Mouse (Mus musculus) CD4-positive, CD25-positive, alpha-beta regulatory T cell, adult 2 months (primary cell): ENCODE results near the gene Pbld2.
A peak's percentile ranks its signal among the peaks of the same experiment; 100 is the strongest.

Experiments
- DNase-seq: peaks from one replicate; pipeline ENCODE4 v3.0.0-alpha.2; 2012; ENCODE audit warnings: low read depth, low spot score

Pbld2 gene

GRCm38 (mm10) chr10:63062696-63063095, 38.6 kb downstream of the Pbld2 start:
- no peak for DNase-seq

DNA sequence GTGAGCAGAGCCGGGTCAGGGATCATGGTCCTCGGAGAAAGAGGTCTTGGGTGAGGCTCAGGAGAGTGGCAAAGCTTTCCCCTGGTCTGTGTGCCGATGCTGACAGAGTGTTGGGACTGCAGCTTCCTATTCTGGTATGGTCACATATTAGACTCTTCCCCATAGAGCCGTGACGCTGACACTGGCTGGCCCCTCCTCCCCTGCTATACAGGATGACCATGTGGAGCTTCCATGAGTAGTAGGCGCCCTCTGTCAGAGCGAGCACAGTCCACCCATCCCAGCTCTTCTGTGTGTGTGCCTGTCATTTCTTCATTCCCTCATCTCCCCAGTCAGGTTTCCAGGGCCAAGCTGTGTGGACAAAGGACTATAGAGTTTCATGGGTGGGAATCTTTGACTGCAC, 39.2 kb downstream of the Pbld2 start:
- DNase-seq, result no peak

DNA sequence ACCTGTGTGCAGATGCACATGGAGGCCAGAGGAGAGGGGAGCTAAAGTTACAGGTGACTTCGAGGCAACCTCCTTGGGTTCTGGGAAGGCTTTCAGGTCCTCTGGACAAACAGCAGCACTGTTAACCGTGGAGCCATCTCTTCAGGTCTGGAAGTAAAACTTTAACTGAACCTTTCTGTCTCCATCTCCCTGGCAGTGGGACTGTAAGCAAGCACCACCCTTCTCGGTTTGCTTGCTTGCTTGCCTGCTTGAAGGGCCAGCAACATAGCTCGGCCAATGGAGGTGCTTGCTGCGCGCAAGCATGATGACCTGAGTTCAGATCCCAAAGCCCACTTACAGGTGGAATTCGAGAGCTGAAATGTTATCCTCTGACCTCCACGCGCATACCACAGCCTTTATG, 40.4 kb downstream of the Pbld2 start:
- no peak for DNase-seq

DNA sequence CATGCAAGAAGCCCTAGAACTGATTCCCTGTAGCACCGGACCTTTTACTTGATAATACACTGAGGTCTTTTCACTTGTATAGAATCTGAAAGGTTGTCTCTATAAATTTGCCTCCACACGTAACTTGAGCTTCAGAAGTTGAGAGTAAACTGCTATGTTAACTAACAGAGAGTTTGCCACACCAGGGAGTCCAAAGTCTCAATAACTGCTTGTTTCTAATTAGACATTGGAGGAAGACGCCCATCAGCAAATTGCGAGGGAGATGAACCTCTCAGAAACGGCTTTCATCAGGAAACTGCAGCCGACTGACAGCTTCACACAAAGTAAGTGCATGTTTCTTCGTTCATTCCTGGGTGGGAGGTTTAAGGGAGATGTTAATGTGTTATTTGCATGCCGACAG, 41.4 kb downstream of the Pbld2 start:
- no peak for DNase-seq

DNA sequence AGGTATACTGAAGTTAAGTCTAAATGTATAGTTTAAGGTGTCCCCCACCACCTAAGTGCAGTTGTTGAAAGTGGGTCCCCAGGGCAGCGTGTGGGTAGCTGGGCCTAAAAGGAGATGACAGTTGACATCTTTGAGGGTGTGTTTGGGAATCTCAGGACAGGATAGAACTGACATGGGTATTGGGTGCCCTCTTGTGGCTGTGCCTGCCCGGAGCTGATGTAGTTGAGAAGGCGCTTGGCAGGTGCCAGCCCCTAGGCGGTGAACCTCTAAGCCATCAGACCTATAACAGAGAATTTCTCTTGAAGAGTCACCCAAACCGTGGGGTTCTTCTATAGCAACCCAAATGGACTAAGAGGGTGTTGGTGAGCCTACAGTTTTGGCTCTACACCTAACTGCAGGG, 41.9 kb downstream of the Pbld2 start:
- DNase-seq, result peak; percentile 83

DNA sequence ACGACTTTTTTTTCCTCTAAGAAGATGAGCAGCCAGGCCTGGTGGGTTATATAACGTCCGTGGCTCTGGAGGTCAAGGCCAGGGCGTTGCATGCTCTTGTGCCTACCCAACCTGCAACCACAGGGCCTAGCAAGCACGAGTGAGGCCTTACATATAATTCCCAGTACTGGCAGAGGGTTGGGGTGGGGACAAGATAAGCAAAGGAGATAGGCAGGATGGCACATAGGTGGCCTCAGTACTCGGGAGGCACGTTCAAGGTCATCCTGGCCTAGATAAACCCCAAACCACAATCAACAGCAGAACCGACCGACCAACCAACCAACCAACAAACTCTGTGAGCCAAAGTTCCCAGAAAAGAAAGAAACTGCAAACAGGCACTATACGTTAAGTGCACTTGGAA, 62.2 kb downstream of the Pbld2 start:
- no peak for DNase-seq

- DNase-seq, result no peak
Observed at GRCm38 (mm10) chr10:63089103-63089757, 65.1 kb downstream of the Pbld2 start.

GRCm38 (mm10) chr10:63089758-63090571, 65.8 kb downstream of the Pbld2 start:
- DNase-seq, result no peak

DNA sequence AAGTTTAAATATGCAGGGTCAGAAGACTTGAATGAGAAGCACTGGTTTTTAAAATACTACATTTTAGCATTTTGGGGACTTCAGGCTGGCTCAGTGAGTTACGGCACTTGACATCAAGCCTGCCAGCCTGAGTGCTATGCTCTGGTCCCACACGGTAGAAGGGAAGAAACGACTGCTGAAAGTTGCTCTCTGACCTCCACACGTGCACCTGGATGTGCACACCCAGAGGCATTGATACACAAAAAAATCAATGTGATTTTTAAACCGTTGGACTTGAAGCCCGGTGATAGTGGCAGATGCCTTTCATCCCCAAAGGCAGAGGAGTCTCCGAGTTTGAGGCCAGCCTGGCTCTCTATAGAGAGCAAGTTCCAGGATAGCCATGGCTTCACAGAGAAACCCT, 67.8 kb downstream of the Pbld2 start:
- DNase-seq, result no peak

- peak; percentile 16 for DNase-seq
Observed at GRCm38 (mm10) chr10:63092616-63093550, 68.8 kb downstream of the Pbld2 start.

- DNase-seq, result no peak
Observed at GRCm38 (mm10) chr10:63096757-63097156, 72.6 kb downstream of the Pbld2 start.

GRCm38 (mm10) chr10:63098191-63098590, 74.1 kb downstream of the Pbld2 start:
- no peak for DNase-seq

GRCm38 (mm10) chr10:63099521-63099920, 75.4 kb downstream of the Pbld2 start, which contains the start of gene Atoh7:
TSS of gene Atoh7 (plus strand) at chr10:63099651.
- no peak for DNase-seq

DNA sequence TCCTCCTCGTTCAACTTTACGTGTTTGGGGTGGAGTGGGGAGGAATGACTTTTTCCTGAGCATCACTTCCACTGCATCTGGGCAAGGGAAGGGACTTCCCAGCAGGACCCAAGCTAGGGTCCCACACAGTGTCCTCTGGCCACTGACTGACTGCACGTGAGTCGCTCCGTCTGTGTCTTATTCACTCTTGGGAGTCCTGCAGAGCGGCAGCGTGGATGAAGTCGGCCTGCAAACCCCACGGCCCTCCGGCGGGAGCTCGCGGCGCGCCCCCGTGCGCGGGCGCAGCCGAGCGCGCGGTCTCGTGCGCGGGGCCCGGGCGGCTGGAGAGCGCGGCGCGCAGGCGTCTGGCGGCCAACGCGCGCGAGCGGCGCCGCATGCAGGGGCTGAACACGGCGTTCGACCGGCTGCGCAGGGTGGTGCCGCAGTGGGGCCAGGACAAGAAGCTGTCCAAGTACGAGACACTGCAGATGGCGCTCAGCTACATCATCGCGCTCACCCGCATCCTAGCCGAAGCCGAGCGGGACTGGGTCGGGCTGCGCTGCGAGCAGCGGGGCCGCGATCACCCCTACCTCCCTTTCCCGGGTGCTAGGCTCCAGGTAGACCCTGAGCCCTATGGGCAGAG, 75.9 kb downstream of the Pbld2 start:
- DNase-seq, result peak; percentile 14

GRCm38 (mm10) chr10:63100657-63101056, 76.5 kb downstream of the Pbld2 start:
- DNase-seq, result no peak
